Mouse (Mus musculus) T-helper 1 cell (primary cell): ENCODE data around the gene Gm49352.
"Not testable (repeated sequence)": the region's sequence is repeated elsewhere in the genome, so short reads cannot be mapped to it uniquely, and the experiment has no call there.

Source experiments
- in situ Hi-C: fragments of 300-600 bp; cut with MboI, MseI; formaldehyde crosslinking; loops from one replicate; pipeline ENCODE4 v1.15.1; 2025; ENCODE audit warnings: high pct_unique_total_duplicates

The Gm49352 gene

GRCm38 (mm10) chr13:61568074-61568473 lies at the start of gene Gm49352:
Gene Gm49352 (minus strand): TSS chr13:61568174.
- in situ Hi-C loops: not testable (repeated sequence)

- in situ Hi-C loops: no loop called here
These were observed 2.1 kb upstream of the Gm49352 start, which contains the start of gene Cts3 for GRCm38 (mm10) chr13:61570027-61570426. Gene Cts3 (minus strand): TSS chr13:61570127.

DNA sequence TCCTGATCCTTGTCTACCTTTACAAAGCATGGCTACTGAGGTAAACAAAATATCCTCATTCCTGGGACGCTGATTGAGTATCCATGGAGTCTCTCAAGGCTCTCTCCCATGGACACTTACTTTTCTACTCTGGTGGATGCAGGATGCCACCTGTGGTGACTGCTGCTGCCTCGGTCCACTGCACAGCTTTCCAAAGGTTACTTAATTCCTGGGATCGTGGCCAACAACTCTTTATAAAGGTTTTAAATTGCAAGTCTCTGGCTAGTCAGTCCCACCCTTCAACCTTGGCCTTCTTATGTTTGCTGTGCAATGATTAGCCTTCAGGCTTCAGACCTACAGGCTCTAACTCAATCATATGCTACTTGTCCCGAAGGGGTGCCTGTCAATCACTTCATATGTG lies 26.3 kb downstream of the Gm49352 start, which contains the start of gene Ctsm:
Gene Ctsm, minus strand, starts transcription at position 209 of the 400 bp plus-strand sequence.
- in situ Hi-C loops: no loop called here
